Mouse (Mus musculus): ENCODE data around the gene Ampd2.

The Ampd2 gene

GRCm38 (mm10) chr3:108086470-108086979, at the start of gene Ampd2:
TSS of gene Ampd2 (minus strand) at chr3:108086651.
- DNase-seq (ENCODE audit: low spot score in 2 of 2) = peak; percentile 85 to 87

- DNase-seq (ENCODE audit: low spot score in 2 of 2) = peak in 1 of 2 experiments; percentile 21
Measured at GRCm38 (mm10) chr3:108134701-108135100, 48.2 kb upstream of the Ampd2 start.

- no peak for DNase-seq (ENCODE audit: low spot score in 2 of 2)
Measured at GRCm38 (mm10) chr3:108132484-108132883, 46.0 kb upstream of the Ampd2 start.

- no peak for DNase-seq (ENCODE audit: low spot score in 2 of 2)
Measured at GRCm38 (mm10) chr3:108131821-108132220, 45.4 kb upstream of the Ampd2 start.

GRCm38 (mm10) chr3:108131216-108131615, 44.8 kb upstream of the Ampd2 start:
- DNase-seq (ENCODE audit: low spot score in 2 of 2) = no peak

GRCm38 (mm10) chr3:108129804-108130203, 43.4 kb upstream of the Ampd2 start:
- DNase-seq (ENCODE audit: low spot score in 2 of 2) = no peak

- no peak for DNase-seq (ENCODE audit: low spot score in 2 of 2)
Measured at GRCm38 (mm10) chr3:108129367-108129766, 42.9 kb upstream of the Ampd2 start.

GRCm38 (mm10) chr3:108128520-108128919, 42.1 kb upstream of the Ampd2 start:
- no peak for DNase-seq (ENCODE audit: low spot score in 2 of 2)

GRCm38 (mm10) chr3:108126327-108126726, 39.9 kb upstream of the Ampd2 start:
- no peak for DNase-seq (ENCODE audit: low spot score in 2 of 2)

- DNase-seq (ENCODE audit: low spot score in 2 of 2) = no peak
Measured at GRCm38 (mm10) chr3:108124131-108124530, 37.7 kb upstream of the Ampd2 start.

GRCm38 (mm10) chr3:108123242-108123641, 36.8 kb upstream of the Ampd2 start:
- DNase-seq (ENCODE audit: low spot score in 2 of 2) = no peak

- DNase-seq (ENCODE audit: low spot score in 2 of 2) = no peak
Measured at GRCm38 (mm10) chr3:108121101-108121500, 34.6 kb upstream of the Ampd2 start.

GRCm38 (mm10) chr3:108117465-108117864, 31.0 kb upstream of the Ampd2 start:
- DNase-seq (ENCODE audit: low spot score in 2 of 2) = no peak

GRCm38 (mm10) chr3:108113591-108114289, 27.3 kb upstream of the Ampd2 start:
- peak; percentile 28 to 37 for DNase-seq (ENCODE audit: low spot score in 2 of 2)

- no peak for DNase-seq (ENCODE audit: low spot score in 2 of 2)
Measured at GRCm38 (mm10) chr3:108112666-108113065, 26.2 kb upstream of the Ampd2 start.

- DNase-seq (ENCODE audit: low spot score in 2 of 2) = no peak
Measured at GRCm38 (mm10) chr3:108112246-108112645, 25.8 kb upstream of the Ampd2 start.

- no peak for DNase-seq (ENCODE audit: low spot score in 2 of 2)
Measured at GRCm38 (mm10) chr3:108111320-108111719, 24.9 kb upstream of the Ampd2 start.

GRCm38 (mm10) chr3:108105281-108105680, 18.8 kb upstream of the Ampd2 start:
- no peak for DNase-seq (ENCODE audit: low spot score in 2 of 2)

- no peak for DNase-seq (ENCODE audit: low spot score in 2 of 2)
Measured at GRCm38 (mm10) chr3:108102075-108102474, 15.6 kb upstream of the Ampd2 start.

- no peak for DNase-seq (ENCODE audit: low spot score in 2 of 2)
Measured at GRCm38 (mm10) chr3:108101594-108101993, 15.1 kb upstream of the Ampd2 start.

GRCm38 (mm10) chr3:108098316-108098715, 11.9 kb upstream of the Ampd2 start:
- DNase-seq (ENCODE audit: low spot score in 2 of 2) = no peak

GRCm38 (mm10) chr3:108097656-108098055, 11.2 kb upstream of the Ampd2 start:
- no peak for DNase-seq (ENCODE audit: low spot score in 2 of 2)

- DNase-seq (ENCODE audit: low spot score in 2 of 2) = no peak
Measured at GRCm38 (mm10) chr3:108096726-108097125, 10.3 kb upstream of the Ampd2 start.

- no peak for DNase-seq (ENCODE audit: low spot score in 2 of 2)
Measured at GRCm38 (mm10) chr3:108096226-108096625, 9.8 kb upstream of the Ampd2 start.

Measured in heart, adult 9 months (tissue).